27 mouse cellular contexts compared by ENCODE assay signal in the genomic region with DNA sequence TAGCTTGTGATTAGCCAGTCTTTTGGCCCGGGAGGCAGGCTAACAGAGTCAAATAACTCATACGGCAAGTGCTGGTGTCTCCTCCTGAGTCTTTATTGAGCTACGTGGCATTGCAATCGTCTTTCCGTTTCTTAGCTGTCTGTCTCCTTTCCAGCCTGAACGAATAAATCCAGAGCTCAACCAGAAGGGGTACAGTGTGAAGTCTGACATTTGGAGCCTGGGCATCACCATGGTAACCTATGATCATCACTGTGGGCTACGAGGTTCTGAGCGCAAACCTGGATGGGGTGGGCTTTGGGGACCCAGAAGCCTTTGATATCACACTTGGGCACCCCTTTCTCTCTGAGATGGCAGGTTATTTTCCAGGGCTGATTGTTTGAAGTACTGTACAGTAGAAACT.
A peak's percentile ranks its signal among the peaks of the same experiment; 100 is the strongest.
DNase-seq lines count a peak whose midpoint lies in the region; ATAC-seq and TF ChIP-seq lines count a peak whose summit lies in the region.
"Had no signal": no experiment of that assay in that cellular context is flagged by ENCODE, and none has a peak within 500 bp of the region (broad histone marks: within the 10 kb centered on the region; RNA-seq: fewer than 3 reads in every experiment).

No protein-coding gene starts in this region.

- no peaks in the 10 kb centered on the region for H3K27me3 ChIP-seq in forebrain, embryonic 15.5 days
- no peaks in the 10 kb centered on the region for H3K27me3 ChIP-seq in forebrain, embryonic 13.5 days
- no peaks in the 10 kb centered on the region for H3K27me3 ChIP-seq in heart, embryonic 15.5 days
- H3K27me3 ChIP-seq: CH12.LX; embryonic facial prominence, embryonic 12.5 days; hindbrain, embryonic 12.5 days; limb, embryonic 13.5 days; lung, embryonic 15.5 days; midbrain, embryonic 12.5 days; stomach, embryonic 15.5 days had no signal

- H3K36me3 ChIP-seq in forebrain, embryonic 15.5 days = peaks cover 40% of the 10 kb centered on the region
- peaks cover 76% of the 10 kb centered on the region for H3K36me3 ChIP-seq in forebrain, embryonic 13.5 days (ENCODE audit: poor library complexity, severe bottlenecking)
- H3K36me3 ChIP-seq in heart, embryonic 15.5 days = peaks cover 20% of the 10 kb centered on the region

- no peak for DNase-seq in heart, adult 9 months (ENCODE audit: low spot score in 2 of 2)
- no peak for DNase-seq in layer of hippocampus, adult 2 months (ENCODE audit: low spot score in 2 of 2)
- no peak for DNase-seq in layer of hippocampus, adult 8-10 months (ENCODE audit: low spot score in 2 of 2)
- peak; percentile 53 for DNase-seq in brain, embryonic 14.5 days (ENCODE audit: low read depth)
- DNase-seq in embryo, embryonic 10.5 days (ENCODE audit: low spot score) = no peak
- DNase-seq: adrenal gland, adult 2 months; adrenal gland, postnatal 36 days; cerebellum, adult 2 months; cerebellum, postnatal 36 days; embryo, embryonic 11 days; heart, adult 18-20 months; kidney, postnatal 14 days; right cerebral cortex, postnatal 25 days had no signal

- H3K4me2 ChIP-seq in forebrain, embryonic 15.5 days (replicated peaks) = no peak overlapping the region
- no peak overlapping the region for H3K4me2 ChIP-seq in forebrain, embryonic 13.5 days
- H3K4me2 ChIP-seq in heart, embryonic 15.5 days = no peak overlapping the region
- H3K4me2 ChIP-seq: embryonic facial prominence, embryonic 12.5 days; hindbrain, embryonic 12.5 days; limb, embryonic 13.5 days; liver, embryonic 11.5 days; lung, embryonic 15.5 days; midbrain, embryonic 12.5 days; stomach, embryonic 15.5 days had no signal

- no peak overlapping the region for H3K4me3 ChIP-seq in forebrain, embryonic 15.5 days
- no peak overlapping the region for H3K4me3 ChIP-seq in forebrain, embryonic 13.5 days
- H3K4me3 ChIP-seq in heart, embryonic 15.5 days = no peak overlapping the region
- no peak overlapping the region for H3K4me3 ChIP-seq in layer of hippocampus, adult 2 months
- H3K4me3 ChIP-seq: embryonic facial prominence, embryonic 12.5 days; hindbrain, embryonic 12.5 days; limb, embryonic 13.5 days; lung, embryonic 15.5 days; midbrain, embryonic 12.5 days; myocyte; stomach, embryonic 15.5 days had no signal

- 0 out of 2 replicates have a peak, but pooled peaks cover 5% of the 10 kb centered on the region for H3K4me1 ChIP-seq in forebrain, embryonic 15.5 days
- no peaks in the 10 kb centered on the region for H3K4me1 ChIP-seq in forebrain, embryonic 13.5 days
- H3K4me1 ChIP-seq in heart, embryonic 15.5 days (replicated peaks) = peaks cover 21% of the 10 kb centered on the region
- H3K4me1 ChIP-seq: embryonic facial prominence, embryonic 12.5 days; hindbrain, embryonic 12.5 days; limb, embryonic 13.5 days; midbrain, embryonic 12.5 days had no signal

- peak; percentile 30; the same call in 1 of the 2 replicates for ATAC-seq in forebrain, embryonic 15.5 days (replicated peaks)
- ATAC-seq in forebrain, embryonic 13.5 days = no peak; the same call in 1 of the 2 replicates
- ATAC-seq in heart, embryonic 15.5 days (replicated peaks; ENCODE audit: insufficient number of reproducible peaks, insufficient read depth, low FRiP score, low read depth) = no peak
- ATAC-seq: activated CD4-positive, CD25-positive, alpha-beta regulatory T cell, adult 4 months; inflammation-experienced regulatory T-cells, adult 6 months had no signal

- TF ChIP-seq CTCF in layer of hippocampus, adult 2 months (conservative IDR thresholded peaks at IDR 0.05) = no peak
- TF ChIP-seq CTCF in brain, embryonic 14.5 days (IDR thresholded peaks at IDR 0.05; ENCODE audit: borderline replicate concordance, extremely low read depth, insufficient read depth, insufficient read length) = no peak

- WGBS in forebrain, embryonic 15.5 days = 64% methylated on average over 8 of the region's 8 CpGs
- WGBS in forebrain, embryonic 13.5 days = 67% methylated on average over 8 of the region's 8 CpGs
- WGBS in heart, embryonic 15.5 days = 87% methylated on average over 8 of the region's 8 CpGs

- no peak overlapping the region for H3K9ac ChIP-seq in forebrain, embryonic 15.5 days (replicated peaks)
- H3K9ac ChIP-seq in forebrain, embryonic 13.5 days = no peak overlapping the region
- no peak overlapping the region for H3K9ac ChIP-seq in heart, embryonic 15.5 days
- H3K9ac ChIP-seq: embryonic facial prominence, embryonic 12.5 days; hindbrain, embryonic 12.5 days; limb, embryonic 13.5 days; lung, embryonic 15.5 days; midbrain, embryonic 12.5 days; stomach, embryonic 15.5 days had no signal

- H3K27ac ChIP-seq in forebrain, embryonic 15.5 days (replicated peaks) = no peak overlapping the region
- H3K27ac ChIP-seq in forebrain, embryonic 13.5 days = no peak overlapping the region
- peak overlapping the region; percentile 84 for H3K27ac ChIP-seq in heart, embryonic 15.5 days
- H3K27ac ChIP-seq in layer of hippocampus, adult 2 months = 0 out of 2 replicates have a peak overlapping the region, but pooled peaks have one; percentile 12
- H3K27ac ChIP-seq: embryonic facial prominence, embryonic 12.5 days; hindbrain, embryonic 12.5 days; limb, embryonic 13.5 days; lung, embryonic 15.5 days; midbrain, embryonic 12.5 days; stomach, embryonic 15.5 days had no signal

- TF ChIP-seq POLR2A in brain, embryonic 14.5 days (IDR thresholded peaks at IDR 0.05; ENCODE audit: borderline replicate concordance, extremely low read depth, insufficient read depth, insufficient read length, poor library complexity, severe bottlenecking) = no peak

- no peaks in the 10 kb centered on the region for H3K9me3 ChIP-seq in forebrain, embryonic 15.5 days
- no peaks in the 10 kb centered on the region for H3K9me3 ChIP-seq in forebrain, embryonic 13.5 days (replicated peaks)
- no peaks in the 10 kb centered on the region for H3K9me3 ChIP-seq in heart, embryonic 15.5 days (replicated peaks)
- H3K9me3 ChIP-seq: embryonic facial prominence, embryonic 12.5 days; hindbrain, embryonic 12.5 days; lung, embryonic 15.5 days; stomach, embryonic 15.5 days had no signal

Comparison
In these comparisons a context has a peak if more than half of its experiments do, and no peak if none do; other contexts are left out.
1. H3K27ac ChIP-seq: peak in heart, embryonic 15.5 days (single experiment) and layer of hippocampus, adult 2 months (single experiment); none in forebrain, embryonic 15.5 days (single experiment) and forebrain, embryonic 13.5 days (single experiment).